Mouse (Mus musculus): ENCODE results near the gene Daam1.

DNA sequence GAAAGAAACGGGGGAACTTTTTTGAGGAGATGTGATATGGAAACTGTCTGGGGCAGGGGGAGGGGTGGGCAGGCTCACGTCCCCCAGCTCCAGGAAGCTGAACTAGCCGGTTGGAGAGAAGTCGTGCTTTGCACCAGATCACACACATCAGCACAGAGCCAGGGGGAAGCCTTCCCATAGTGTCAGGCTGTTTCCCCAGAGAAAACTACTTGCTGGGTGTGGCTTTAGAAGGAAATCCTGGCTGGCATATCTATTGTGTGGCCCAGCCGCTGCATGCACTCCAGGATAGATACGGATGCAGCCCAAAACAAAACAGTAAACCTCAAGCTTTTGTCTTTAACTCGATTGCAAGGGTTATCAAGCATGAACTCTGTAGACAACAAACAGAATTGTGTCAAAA lies 49.7 kb upstream of the Daam1 start:
- TF ChIP-seq GATA1 (IDR thresholded peaks at IDR 0.05; ENCODE audit: borderline replicate concordance, low read length) (no peak), FLI1 (IDR thresholded peaks at IDR 0.05; ENCODE audit: low read length) (no peak)
